Mouse (Mus musculus) embryonic fibroblast, embryonic 13.5 days (primary cell): ENCODE measurements around the gene Pbx1. TPM values are rescaled to one million over a fixed set of nuclear protein-coding genes. Genes with fewer than 3 reads are reported as not detected.

Source experiments
- H3K27ac ChIP-seq: 2 replicates; pipeline ENCODE4 v1.5.1; 2012; ENCODE audit warnings: low read length, control low read depth, inconsistent platforms; ENCODE audit not compliant: insufficient read depth
- H3K4me1 ChIP-seq: 2 replicates; pipeline ENCODE4 v1.6.1; 2011; ENCODE audit warnings: low read length; ENCODE audit not compliant: control insufficient read depth, insufficient read depth
- H3K4me3 ChIP-seq: 2 replicates; pipeline ENCODE4 v1.5.1; 2011; ENCODE audit warnings: mild to moderate bottlenecking, control low read depth, low read length; ENCODE audit not compliant: insufficient read depth
- CTCF ChIP-seq: IDR thresholded peaks from 2 replicates; pipeline ENCODE4 v1.5.1; 2011; ENCODE audit warnings: mild to moderate bottlenecking, control low read depth, low read length, moderate library complexity, borderline replicate concordance; ENCODE audit not compliant: insufficient read depth
- POLR2A ChIP-seq: IDR thresholded peaks from 2 replicates; pipeline ENCODE4 v1.6.1; 2011; ENCODE audit warnings: low read depth, mild to moderate bottlenecking, control low read depth, low read length, moderate library complexity
- polyA plus RNA-seq: library from polyadenylated mRNA; stranded (reverse); fragments of >200 nt; gene quantifications from 2 replicates; pipeline ENCODE4 v1.2.4, GENCODE M21; 2011; ENCODE audit warnings: low read depth; ENCODE audit not compliant: missing spikeins, insufficient read length

Gene Pbx1
- polyA plus RNA-seq, 1 experiment: 117 TPM

GRCm38 (mm10) chr1:168284566-168285141, 147.4 kb downstream of the Pbx1 start:
- Histone ChIP-seq H3K4me3 (no peak overlapping the region), H3K27ac (no peak overlapping the region), H3K4me1 (peaks cover 19% of the 10 kb centered on the region)
- TF ChIP-seq POLR2A (no peak), CTCF (no peak)

- Histone ChIP-seq H3K27ac (no peak overlapping the region), H3K4me1 (peaks cover 21% of the 10 kb centered on the region), H3K4me3 (no peak overlapping the region)
- TF ChIP-seq POLR2A: no peak
- no peak for TF ChIP-seq CTCF
Observed at GRCm38 (mm10) chr1:168283841-168284565, 148.1 kb downstream of the Pbx1 start.

GRCm38 (mm10) chr1:168283421-168283820, 148.6 kb downstream of the Pbx1 start:
- H3K4me3 ChIP-seq: no peak overlapping the region
- TF ChIP-seq CTCF (no peak), POLR2A (no peak)
- peak overlapping the region; percentile 54; the same call in 1 of the 2 replicates for H3K27ac ChIP-seq
- peaks cover 25% of the 10 kb centered on the region for H3K4me1 ChIP-seq

GRCm38 (mm10) chr1:168275678-168276077, 156.4 kb downstream of the Pbx1 start:
- Histone ChIP-seq H3K4me3 (no peak overlapping the region), H3K4me1 (peaks cover 12% of the 10 kb centered on the region), H3K27ac (no peak overlapping the region)
- no peak for TF ChIP-seq CTCF
- TF ChIP-seq POLR2A: no peak

GRCm38 (mm10) chr1:168274296-168274695, 157.8 kb downstream of the Pbx1 start:
- Histone ChIP-seq H3K27ac (no peak overlapping the region), H3K4me1 (peaks cover 12% of the 10 kb centered on the region), H3K4me3 (no peak overlapping the region)
- TF ChIP-seq POLR2A (no peak), CTCF (no peak)

- Histone ChIP-seq H3K4me3 (no peak overlapping the region), H3K4me1 (peaks cover 3% of the 10 kb centered on the region), H3K27ac (no peak overlapping the region)
- no peak for TF ChIP-seq POLR2A
- TF ChIP-seq CTCF: no peak
Observed at GRCm38 (mm10) chr1:168272091-168272490, 160.0 kb downstream of the Pbx1 start.

- no peak for TF ChIP-seq CTCF
- no peak for TF ChIP-seq POLR2A
- H3K4me1 ChIP-seq: peaks cover 3% of the 10 kb centered on the region
- H3K27ac ChIP-seq: no peak overlapping the region
Observed at GRCm38 (mm10) chr1:168271207-168271606, 160.9 kb downstream of the Pbx1 start.

GRCm38 (mm10) chr1:168268751-168269623, 163.1 kb downstream of the Pbx1 start:
- no peak overlapping the region for H3K4me3 ChIP-seq
- no peak overlapping the region for H3K27ac ChIP-seq
- TF ChIP-seq CTCF: no peak
- no peak for TF ChIP-seq POLR2A

More at GRCm38 (mm10) chr1:168271207-168271606, 160.9 kb downstream of the Pbx1 start:
- no peak overlapping the region for H3K4me3 ChIP-seq

GRCm38 (mm10) chr1:168268224-168268623, 163.8 kb downstream of the Pbx1 start:
- H3K4me3 ChIP-seq: no peak overlapping the region
- peaks cover 3% of the 10 kb centered on the region; the same call in 1 of the 2 replicates for H3K4me1 ChIP-seq
- TF ChIP-seq CTCF (no peak), POLR2A (no peak)
- no peak overlapping the region for H3K27ac ChIP-seq

More at GRCm38 (mm10) chr1:168268751-168269623, 163.1 kb downstream of the Pbx1 start:
- H3K4me1 ChIP-seq: peaks cover 3% of the 10 kb centered on the region; the same call in 1 of the 2 replicates

GRCm38 (mm10) chr1:168265594-168266390, 166.3 kb downstream of the Pbx1 start:
- TF ChIP-seq CTCF: no peak
- no peak for TF ChIP-seq POLR2A
- Histone ChIP-seq H3K4me3 (no peak overlapping the region), H3K27ac (no peak overlapping the region), H3K4me1 (no peaks in the 10 kb centered on the region)
